Mouse (Mus musculus): ENCODE measurements around the gene Itgb4.

The Itgb4 gene

DNA sequence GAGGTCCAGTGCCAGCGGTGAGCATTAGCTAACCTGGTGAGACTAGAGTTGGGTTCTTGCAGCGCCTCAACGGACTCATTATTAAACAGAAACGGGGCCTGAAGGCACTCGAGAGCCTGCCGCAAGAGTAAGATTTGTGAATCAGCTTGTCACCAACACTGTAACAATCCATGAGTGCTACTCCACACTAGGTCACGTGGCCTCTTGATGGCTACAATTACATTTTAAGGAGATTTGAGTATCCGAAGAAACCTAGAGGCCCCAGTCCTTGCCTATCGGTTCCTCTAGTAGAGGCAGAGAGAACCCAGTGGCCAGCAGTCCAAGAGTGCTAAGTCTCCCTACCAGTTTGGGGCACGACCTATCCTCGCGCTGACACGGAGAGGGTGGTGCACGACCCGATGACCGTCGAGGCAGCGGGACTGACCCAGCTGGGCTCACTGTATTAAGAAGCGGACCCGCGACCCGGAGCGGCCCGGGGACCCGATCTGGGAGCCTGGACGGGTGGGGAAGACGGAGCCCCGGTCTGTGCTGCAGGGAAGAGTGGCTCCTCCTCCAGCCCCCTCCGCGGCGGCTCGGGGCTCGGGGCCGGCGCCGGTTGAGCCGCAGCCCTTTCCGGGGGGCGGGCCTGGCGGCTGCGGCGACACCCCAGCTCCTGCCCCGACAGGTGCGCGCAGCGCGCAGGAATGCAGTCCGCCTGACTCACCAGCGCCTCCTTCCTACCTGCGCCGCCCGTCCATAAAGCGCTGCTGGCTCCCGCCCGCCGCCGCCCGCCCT, at the start of gene Itgb4:
TSS of gene Itgb4 (plus strand) at position 401 of the 774 bp plus-strand sequence.
- DNase-seq (ENCODE audit: low spot score in 2 of 2) = peak; percentile 69 to 78

- DNase-seq (ENCODE audit: low spot score in 2 of 2) = no peak
Observed at GRCm38 (mm10) chr11:115929031-115929430, 45.5 kb upstream of the Itgb4 start.

DNA sequence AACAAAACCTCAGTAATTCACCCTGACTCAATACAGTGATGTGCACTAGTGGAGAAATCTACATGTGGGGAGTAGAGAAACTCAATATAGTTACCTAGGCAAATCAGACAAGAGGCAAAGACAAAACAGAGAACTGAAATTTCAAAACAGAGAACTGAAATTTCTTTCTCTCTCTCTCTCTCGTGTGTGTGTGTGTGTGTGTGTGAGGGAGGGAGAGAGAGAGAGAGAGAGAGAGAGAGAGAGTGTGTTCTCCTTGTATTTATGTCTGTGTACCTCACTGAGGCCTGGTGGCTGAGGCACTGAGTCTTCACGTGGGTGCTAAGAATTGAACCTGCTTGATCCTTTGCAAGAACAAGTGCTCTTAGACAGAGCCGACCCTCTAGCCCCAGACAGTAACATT, 44.7 kb upstream of the Itgb4 start:
- no peak for DNase-seq (ENCODE audit: low spot score in 2 of 2)

GRCm38 (mm10) chr11:115931235-115931634, 43.3 kb upstream of the Itgb4 start:
- no peak for DNase-seq (ENCODE audit: low spot score in 2 of 2)

- peak; percentile 94 to 97 for DNase-seq (ENCODE audit: low spot score in 2 of 2)
Observed at GRCm38 (mm10) chr11:115933108-115933746, 41.3 kb upstream of the Itgb4 start, which contains the start of the genes Sap30bp and Recql5. Gene Sap30bp (plus strand): TSS chr11:115933282. Gene Recql5 (minus strand): TSS chr11:115933477.

GRCm38 (mm10) chr11:115933747-115934110, 40.8 kb upstream of the Itgb4 start:
- no peak for DNase-seq (ENCODE audit: low spot score in 2 of 2)

DNA sequence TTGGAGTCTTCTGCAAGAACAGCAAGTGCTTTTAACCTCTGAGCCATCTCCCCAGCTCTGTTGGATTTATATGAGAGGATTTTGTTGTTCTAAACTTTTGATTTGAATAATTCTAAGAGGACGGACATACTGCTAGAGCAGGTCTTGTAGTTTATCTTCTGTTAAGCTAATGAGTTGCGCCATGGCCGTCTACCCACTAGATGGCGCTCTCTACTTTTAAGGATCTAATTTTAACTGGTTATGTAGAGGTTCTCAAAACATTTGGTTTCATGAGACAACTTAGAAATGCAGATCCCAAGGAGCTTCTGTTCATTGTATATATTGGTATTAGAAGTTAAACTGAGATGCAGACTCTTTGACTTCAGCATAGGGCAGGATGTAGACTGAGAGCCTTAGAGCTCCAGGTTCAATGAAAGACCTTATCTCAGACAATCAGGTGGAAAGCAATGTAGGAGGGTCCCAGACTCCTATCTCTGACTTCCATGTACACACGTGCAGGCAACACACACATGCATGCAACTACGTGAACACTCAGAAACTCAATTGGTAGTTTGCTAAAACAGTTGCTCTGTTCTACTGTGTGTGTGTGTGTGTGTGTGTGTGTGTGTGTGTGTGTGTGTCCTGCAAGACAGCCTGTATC, 34.7 kb upstream of the Itgb4 start:
- peak; percentile 32 to 72 for DNase-seq (ENCODE audit: low spot score in 2 of 2)

DNA sequence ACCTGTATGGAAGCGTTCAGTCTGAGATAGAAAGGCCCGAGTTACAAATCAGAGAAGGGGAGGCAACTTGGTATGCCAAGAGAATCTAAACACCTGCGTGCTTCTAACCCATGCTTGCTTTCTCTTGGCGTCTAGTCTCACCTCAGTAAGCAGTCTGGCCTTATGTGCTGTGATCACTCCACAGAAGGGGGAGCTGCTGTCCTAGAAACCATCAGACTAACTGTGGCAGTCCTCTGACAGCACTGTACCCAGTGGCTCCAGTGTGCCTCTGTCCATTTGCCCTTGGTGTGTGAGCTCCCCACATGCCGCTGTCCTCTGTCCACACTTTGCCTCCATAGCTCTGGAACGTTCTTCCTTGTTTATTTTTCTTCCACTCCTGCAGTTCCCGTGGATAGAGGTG, 32.5 kb upstream of the Itgb4 start:
- DNase-seq (ENCODE audit: low spot score in 2 of 2) = no peak

DNA sequence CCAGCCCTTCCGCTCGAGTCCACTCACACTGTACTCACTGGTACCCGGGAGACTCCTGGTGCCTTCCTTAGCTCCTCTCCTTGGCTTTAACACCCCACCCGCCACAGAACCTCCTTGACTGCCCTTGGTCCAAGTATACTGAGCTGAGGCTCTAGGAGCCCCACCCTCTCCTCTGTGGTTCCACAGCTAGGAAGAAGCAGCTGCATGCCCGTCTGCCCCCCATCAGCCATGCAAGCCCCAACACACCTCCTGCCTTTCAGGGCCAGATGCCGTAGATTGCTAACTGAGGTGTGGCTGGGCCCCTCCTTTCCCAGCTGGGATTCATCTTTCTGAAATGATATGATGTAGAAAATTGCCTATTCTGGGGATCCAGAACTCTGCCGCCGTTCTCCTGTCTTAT, 29.3 kb upstream of the Itgb4 start:
- DNase-seq (ENCODE audit: low spot score in 2 of 2) = no peak

- no peak for DNase-seq (ENCODE audit: low spot score in 2 of 2)
Observed at GRCm38 (mm10) chr11:115946221-115946828, 28.2 kb upstream of the Itgb4 start.

GRCm38 (mm10) chr11:115948316-115948715, 26.2 kb upstream of the Itgb4 start:
- no peak for DNase-seq (ENCODE audit: low spot score in 2 of 2)

DNA sequence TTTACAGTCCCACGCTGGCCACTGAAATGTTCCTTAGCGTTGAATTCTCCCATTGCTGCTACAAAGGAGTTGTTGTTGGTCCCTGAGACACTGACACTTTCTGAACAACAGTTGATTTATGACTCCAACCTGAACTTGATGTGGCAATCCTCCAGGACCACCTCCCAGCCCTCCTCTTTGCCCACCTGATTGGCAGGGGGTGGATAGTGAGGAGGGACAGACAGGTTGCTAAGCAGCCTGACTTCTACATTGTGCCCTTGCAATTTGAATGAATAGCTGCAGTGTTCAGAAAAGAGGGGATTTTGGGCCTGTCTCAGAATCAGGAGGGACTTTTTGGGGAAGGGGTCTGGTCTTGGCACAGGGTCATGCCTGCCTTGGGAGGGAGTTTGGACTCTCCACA, 23.8 kb upstream of the Itgb4 start:
- DNase-seq (ENCODE audit: low spot score in 2 of 2) = no peak

DNA sequence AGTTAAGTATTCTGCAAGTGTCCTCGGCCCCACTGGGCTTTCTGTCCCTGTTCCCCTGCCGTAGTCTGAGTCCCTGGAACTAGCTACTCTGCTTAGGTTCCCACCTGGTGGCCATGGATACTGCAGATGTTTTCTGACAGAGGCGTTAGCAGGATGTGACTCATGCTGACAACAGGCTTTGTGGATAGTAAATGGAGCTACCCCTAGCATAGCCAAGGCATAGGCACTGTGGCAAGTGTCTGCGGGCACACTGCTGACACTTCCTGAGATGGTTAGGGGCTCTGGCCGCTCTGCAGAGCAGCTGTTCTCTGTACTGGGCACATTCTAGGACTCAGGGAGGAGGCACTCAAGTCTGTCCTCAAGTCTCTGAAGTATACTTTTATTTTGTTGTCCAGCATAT, 19.8 kb upstream of the Itgb4 start:
- no peak for DNase-seq (ENCODE audit: low spot score in 2 of 2)

GRCm38 (mm10) chr11:115955195-115955858, 19.2 kb upstream of the Itgb4 start:
- DNase-seq (ENCODE audit: low spot score in 2 of 2) = no peak

- no peak for DNase-seq (ENCODE audit: low spot score in 2 of 2)
Observed at GRCm38 (mm10) chr11:115956453-115956852, 18.1 kb upstream of the Itgb4 start.

DNA sequence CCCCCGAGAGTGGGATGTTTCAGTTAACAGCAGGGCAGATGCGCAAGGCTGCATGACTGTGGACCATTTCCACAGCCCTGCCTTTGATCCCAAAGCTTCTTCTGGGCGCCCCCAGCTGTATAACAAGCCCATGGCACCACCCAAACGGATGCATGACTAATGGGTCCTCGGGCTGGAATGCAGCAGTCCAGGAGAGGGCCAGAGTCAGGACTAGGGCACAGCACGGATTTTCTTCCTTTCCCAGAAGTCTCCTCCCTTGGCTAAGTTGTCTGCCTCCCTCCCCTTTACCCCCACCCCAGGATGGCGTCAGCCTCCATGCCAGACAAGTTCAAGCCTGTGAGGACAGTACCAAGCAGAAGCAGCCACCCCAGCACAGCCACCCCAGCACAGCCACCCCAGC, 16.5 kb upstream of the Itgb4 start:
- DNase-seq (ENCODE audit: low spot score in 2 of 2) = no peak

DNA sequence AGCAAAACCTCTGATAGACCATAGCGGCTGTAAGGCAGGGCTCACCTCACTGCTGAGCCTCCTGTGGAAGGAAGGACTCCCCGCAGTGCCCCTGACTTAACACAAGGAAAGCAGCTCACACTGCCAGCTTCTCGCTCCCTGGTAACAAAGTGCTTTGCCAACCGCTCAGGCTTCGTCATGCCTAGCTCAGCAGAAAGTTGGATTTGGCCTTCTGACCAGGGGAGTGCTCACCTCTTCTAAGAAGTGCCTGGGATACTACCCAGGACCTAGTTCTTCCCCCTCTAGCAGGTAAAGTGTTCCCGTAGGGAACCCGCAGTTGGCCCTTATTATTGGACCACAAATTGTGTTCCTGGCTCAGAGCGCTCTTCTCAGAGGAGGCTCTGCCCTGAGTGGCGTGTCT, 15.5 kb upstream of the Itgb4 start:
- DNase-seq (ENCODE audit: low spot score in 2 of 2) = no peak

- no peak for DNase-seq (ENCODE audit: low spot score in 2 of 2)
Observed at GRCm38 (mm10) chr11:115962651-115963412, 11.7 kb upstream of the Itgb4 start.

DNA sequence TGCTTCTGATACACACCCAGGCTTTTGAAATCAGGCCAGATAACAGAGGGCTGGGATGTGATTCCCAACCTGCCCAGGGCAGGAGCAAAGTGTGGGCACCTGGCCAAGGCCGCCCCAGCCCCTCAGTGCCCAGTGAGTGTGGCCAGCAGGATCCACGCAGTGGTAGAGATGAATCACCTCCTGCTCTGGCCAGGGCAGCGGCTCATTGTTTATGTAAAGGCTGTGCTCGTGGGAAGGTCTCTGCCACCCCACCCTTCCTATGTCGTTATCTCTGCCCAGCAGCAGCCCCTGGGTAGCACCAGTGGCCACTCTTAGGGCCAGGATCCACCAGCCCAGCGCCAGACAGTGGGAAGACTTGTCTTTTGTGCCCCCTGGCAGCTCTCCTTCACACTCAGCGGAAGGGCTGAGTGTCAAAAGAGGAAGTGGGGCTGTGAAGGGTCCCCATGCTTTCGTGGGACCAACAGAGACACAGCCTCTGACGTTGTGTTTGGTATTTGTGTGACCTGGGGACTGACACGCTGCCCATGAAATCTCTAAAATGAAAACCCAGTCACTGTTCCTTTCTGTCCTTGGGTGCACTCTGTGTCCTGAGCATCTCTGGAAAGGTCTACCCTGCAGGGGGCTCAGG, 9.4 kb upstream of the Itgb4 start:
- DNase-seq (ENCODE audit: low spot score in 2 of 2) = no peak

DNA sequence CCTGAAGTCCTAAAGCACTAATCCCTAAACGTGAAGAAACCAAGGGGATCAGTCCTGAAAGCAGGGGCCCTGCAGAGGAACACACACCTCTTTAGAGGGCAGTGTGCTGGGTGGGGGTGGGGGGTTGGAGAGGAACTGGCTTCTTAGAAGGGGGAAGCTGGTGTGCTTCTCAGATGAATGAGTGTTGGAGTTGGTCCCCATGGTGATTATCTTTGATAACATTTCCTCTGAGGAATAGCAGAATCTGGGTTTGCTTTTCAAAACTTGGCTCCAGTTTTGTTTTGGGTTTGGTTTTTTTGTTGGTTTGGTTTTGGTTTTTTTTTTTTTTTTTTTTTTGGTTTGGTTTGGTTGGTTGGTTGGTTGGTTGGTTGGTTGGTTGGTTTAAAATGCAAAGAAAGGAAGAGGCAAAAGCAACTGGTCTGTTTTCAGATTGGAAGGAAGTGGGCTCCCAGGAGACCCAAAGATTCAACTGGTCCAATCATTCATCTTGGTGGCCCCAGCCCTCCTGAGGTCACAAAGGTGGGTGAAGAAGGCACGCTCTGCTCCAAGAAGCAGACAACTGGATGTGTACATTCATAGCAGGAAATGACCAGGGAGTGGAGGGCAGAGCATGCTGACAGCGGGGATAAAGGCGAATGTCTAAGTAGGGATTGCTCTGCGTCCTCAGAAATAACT, 5.6 kb upstream of the Itgb4 start:
- no peak for DNase-seq (ENCODE audit: low spot score in 2 of 2)

Measured in thymus, postnatal 10 days (tissue).